Mouse (Mus musculus): ENCODE data around the gene Macc1. TPM values are rescaled to one million over a fixed set of nuclear protein-coding genes. Genes with fewer than 3 reads are reported as not detected.
A peak's percentile ranks its signal among the peaks of the same experiment; 100 is the strongest.

Gene Macc1
- polyA plus RNA-seq, 1 experiment: 2.1 TPM

- TF ChIP-seq POLR2A (IDR thresholded peaks at IDR 0.05; ENCODE audit: low read depth, low read length) (no peak), CTCF (IDR thresholded peaks at IDR 0.05; ENCODE audit: borderline replicate concordance, insufficient read depth, low read length) (no peak)
- Histone ChIP-seq H3K4me1 (ENCODE audit: control insufficient read depth, insufficient read depth, low read length) (peaks cover 4% of the 10 kb centered on the region; the same call in 1 of the 2 replicates), H3K27ac (ENCODE audit: insufficient read depth, low read length) (peak overlapping the region; percentile 71; the same call in 1 of the 2 replicates), H3K4me3 (ENCODE audit: insufficient read depth, low read length) (no peak overlapping the region)
Measured at GRCm38 (mm10) chr12:119376879-119377278, 62.8 kb downstream of the Macc1 start.

- no peak for TF ChIP-seq POLR2A (IDR thresholded peaks at IDR 0.05; ENCODE audit: low read depth, low read length)
- no peak for TF ChIP-seq CTCF (IDR thresholded peaks at IDR 0.05; ENCODE audit: borderline replicate concordance, insufficient read depth, low read length)
- Histone ChIP-seq H3K27ac (ENCODE audit: insufficient read depth, low read length) (no peak overlapping the region), H3K4me3 (ENCODE audit: insufficient read depth, low read length) (no peak overlapping the region), H3K4me1 (ENCODE audit: control insufficient read depth, insufficient read depth, low read length) (0 out of 2 replicates have a peak, but pooled peaks cover 2% of the 10 kb centered on the region)
Measured at GRCm38 (mm10) chr12:119381839-119382238, 67.8 kb downstream of the Macc1 start.

GRCm38 (mm10) chr12:119386243-119386642 lies 72.2 kb downstream of the Macc1 start:
- Histone ChIP-seq H3K4me1 (ENCODE audit: control insufficient read depth, insufficient read depth, low read length) (peaks cover 13% of the 10 kb centered on the region), H3K4me3 (ENCODE audit: insufficient read depth, low read length) (no peak overlapping the region), H3K27ac (ENCODE audit: insufficient read depth, low read length) (peak overlapping the region; percentile 66; the same call in 1 of the 2 replicates)
- no peak for TF ChIP-seq CTCF (IDR thresholded peaks at IDR 0.05; ENCODE audit: borderline replicate concordance, insufficient read depth, low read length)
- no peak for TF ChIP-seq POLR2A (IDR thresholded peaks at IDR 0.05; ENCODE audit: low read depth, low read length)

- Histone ChIP-seq H3K27ac (ENCODE audit: insufficient read depth, low read length) (0 out of 2 replicates have a peak overlapping the region, but pooled peaks have one; percentile 25), H3K4me1 (ENCODE audit: control insufficient read depth, insufficient read depth, low read length) (peaks cover 13% of the 10 kb centered on the region), H3K4me3 (ENCODE audit: insufficient read depth, low read length) (no peak overlapping the region)
- TF ChIP-seq POLR2A (IDR thresholded peaks at IDR 0.05; ENCODE audit: low read depth, low read length) (no peak), CTCF (IDR thresholded peaks at IDR 0.05; ENCODE audit: borderline replicate concordance, insufficient read depth, low read length) (no peak)
Measured at GRCm38 (mm10) chr12:119386650-119387049, 72.6 kb downstream of the Macc1 start.

GRCm38 (mm10) chr12:119387925-119388324 lies 73.9 kb downstream of the Macc1 start:
- peak overlapping the region; percentile 70 for H3K27ac ChIP-seq (ENCODE audit: insufficient read depth, low read length)
- H3K4me3 ChIP-seq (ENCODE audit: insufficient read depth, low read length): no peak overlapping the region
- H3K4me1 ChIP-seq (ENCODE audit: control insufficient read depth, insufficient read depth, low read length): peaks cover 13% of the 10 kb centered on the region
- TF ChIP-seq CTCF (IDR thresholded peaks at IDR 0.05; ENCODE audit: borderline replicate concordance, insufficient read depth, low read length) (no peak), POLR2A (IDR thresholded peaks at IDR 0.05; ENCODE audit: low read depth, low read length) (no peak)

GRCm38 (mm10) chr12:119390192-119390684 lies 76.2 kb downstream of the Macc1 start:
- no peak for TF ChIP-seq CTCF (IDR thresholded peaks at IDR 0.05; ENCODE audit: borderline replicate concordance, insufficient read depth, low read length)
- no peak for TF ChIP-seq POLR2A (IDR thresholded peaks at IDR 0.05; ENCODE audit: low read depth, low read length)
- Histone ChIP-seq H3K27ac (ENCODE audit: insufficient read depth, low read length) (peak overlapping the region; percentile 77), H3K4me1 (ENCODE audit: control insufficient read depth, insufficient read depth, low read length) (peaks cover 13% of the 10 kb centered on the region), H3K4me3 (ENCODE audit: insufficient read depth, low read length) (no peak overlapping the region)

GRCm38 (mm10) chr12:119398046-119398659 lies 84.1 kb downstream of the Macc1 start:
- Histone ChIP-seq H3K27ac (ENCODE audit: insufficient read depth, low read length) (no peak overlapping the region), H3K4me3 (ENCODE audit: insufficient read depth, low read length) (no peak overlapping the region), H3K4me1 (ENCODE audit: control insufficient read depth, insufficient read depth, low read length) (no peaks in the 10 kb centered on the region)
- TF ChIP-seq POLR2A (IDR thresholded peaks at IDR 0.05; ENCODE audit: low read depth, low read length) (no peak), CTCF (IDR thresholded peaks at IDR 0.05; ENCODE audit: borderline replicate concordance, insufficient read depth, low read length) (no peak)

- no peak for TF ChIP-seq POLR2A (IDR thresholded peaks at IDR 0.05; ENCODE audit: low read depth, low read length)
- no peak for TF ChIP-seq CTCF (IDR thresholded peaks at IDR 0.05; ENCODE audit: borderline replicate concordance, insufficient read depth, low read length)
- Histone ChIP-seq H3K27ac (ENCODE audit: insufficient read depth, low read length) (no peak overlapping the region), H3K4me1 (ENCODE audit: control insufficient read depth, insufficient read depth, low read length) (no peaks in the 10 kb centered on the region), H3K4me3 (ENCODE audit: insufficient read depth, low read length) (no peak overlapping the region)
Measured at GRCm38 (mm10) chr12:119402273-119402672, 88.2 kb downstream of the Macc1 start.

- H3K4me1 ChIP-seq (ENCODE audit: control insufficient read depth, insufficient read depth, low read length): no peaks in the 10 kb centered on the region
- H3K4me3 ChIP-seq (ENCODE audit: insufficient read depth, low read length): no peak overlapping the region
- H3K27ac ChIP-seq (ENCODE audit: insufficient read depth, low read length): no peak overlapping the region
- TF ChIP-seq POLR2A (IDR thresholded peaks at IDR 0.05; ENCODE audit: low read depth, low read length) (no peak), CTCF (IDR thresholded peaks at IDR 0.05; ENCODE audit: borderline replicate concordance, insufficient read depth, low read length) (no peak)
Measured at GRCm38 (mm10) chr12:119402796-119403195, 88.7 kb downstream of the Macc1 start.

GRCm38 (mm10) chr12:119404810-119405209 lies 90.7 kb downstream of the Macc1 start:
- no peak overlapping the region for H3K27ac ChIP-seq (ENCODE audit: insufficient read depth, low read length)
- no peaks in the 10 kb centered on the region for H3K4me1 ChIP-seq (ENCODE audit: control insufficient read depth, insufficient read depth, low read length)
- TF ChIP-seq POLR2A (IDR thresholded peaks at IDR 0.05; ENCODE audit: low read depth, low read length) (no peak), CTCF (IDR thresholded peaks at IDR 0.05; ENCODE audit: borderline replicate concordance, insufficient read depth, low read length) (no peak)
- no peak overlapping the region for H3K4me3 ChIP-seq (ENCODE audit: insufficient read depth, low read length)
